Mouse (Mus musculus): Measurements from ENCODE around the gene Col6a6.

- TF ChIP-seq CTCF (IDR thresholded peaks at IDR 0.05) (no peak), EP300 (IDR thresholded peaks at IDR 0.05; ENCODE audit: insufficient read depth, low read depth, low read length) (no peak), POLR2A (IDR thresholded peaks at IDR 0.05; ENCODE audit: insufficient read depth, low read depth, low read length) (no peak)
Observed at GRCm38 (mm10) chr9:105693056-105693455, 134.9 kb downstream of the Col6a6 start.
